Mouse (Mus musculus) regulatory T cell (primary cell): ENCODE data around the gene Ptgis.

ENCODE experiments used
- in situ Hi-C: fragments of 300-600 bp; cut with MboI, MseI; formaldehyde crosslinking; loops from one replicate; pipeline ENCODE4 v1.15.1; 2025; ENCODE audit warnings: high pct_unique_total_duplicates

The Ptgis gene

DNA sequence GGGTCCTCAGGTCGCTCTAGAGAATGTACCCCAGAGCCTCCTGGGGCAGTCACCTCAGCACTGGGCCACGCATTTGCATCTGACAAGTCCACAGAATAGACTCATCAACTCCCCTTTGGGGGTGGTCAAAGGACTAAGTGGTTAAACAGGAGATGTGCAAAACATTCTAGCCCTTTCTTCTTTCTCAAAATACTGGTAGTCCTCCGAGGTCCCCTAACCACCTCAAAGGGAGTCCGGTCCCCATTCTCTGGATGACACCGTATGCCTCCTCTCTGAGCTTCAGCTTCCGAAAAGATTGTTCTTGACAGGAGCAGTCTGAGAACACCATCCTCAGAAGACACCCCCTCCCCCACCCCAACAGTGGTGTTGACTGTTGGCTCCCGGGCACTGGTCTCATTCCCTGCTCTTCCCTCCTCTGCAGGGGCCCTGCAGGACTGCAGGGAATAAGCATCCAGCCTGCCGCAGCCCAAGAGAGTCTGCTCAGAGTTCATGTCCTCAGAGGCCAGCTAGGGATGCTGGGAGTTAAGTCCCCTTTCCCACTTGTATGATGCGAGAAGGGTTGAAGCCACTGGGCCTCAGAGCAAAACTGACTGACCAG is 84.2 kb downstream of the Ptgis start:
- in situ Hi-C loops = no loop called here

DNA sequence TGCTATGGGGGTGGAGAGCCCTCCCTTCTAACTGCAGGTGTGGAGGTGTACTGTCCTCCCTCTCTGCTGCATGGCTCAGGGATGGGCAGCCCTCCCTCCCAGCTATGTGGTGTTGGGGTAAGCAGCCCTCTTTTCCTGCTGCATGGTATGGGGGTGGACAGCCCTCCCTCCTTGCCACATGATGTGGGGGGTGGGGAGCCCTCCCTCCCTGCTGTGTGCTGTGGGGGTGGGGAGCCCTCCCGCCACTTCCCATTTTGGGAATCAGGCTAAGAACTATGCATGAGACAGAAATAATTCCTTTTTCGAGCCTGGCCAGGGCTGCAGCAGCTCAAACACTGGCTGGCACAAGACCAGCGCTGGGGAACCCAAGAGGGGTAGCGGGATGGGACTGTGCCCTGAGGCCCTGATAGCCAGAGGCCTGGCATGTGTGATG is 84.8 kb downstream of the Ptgis start:
- in situ Hi-C loops = no loop called here

DNA sequence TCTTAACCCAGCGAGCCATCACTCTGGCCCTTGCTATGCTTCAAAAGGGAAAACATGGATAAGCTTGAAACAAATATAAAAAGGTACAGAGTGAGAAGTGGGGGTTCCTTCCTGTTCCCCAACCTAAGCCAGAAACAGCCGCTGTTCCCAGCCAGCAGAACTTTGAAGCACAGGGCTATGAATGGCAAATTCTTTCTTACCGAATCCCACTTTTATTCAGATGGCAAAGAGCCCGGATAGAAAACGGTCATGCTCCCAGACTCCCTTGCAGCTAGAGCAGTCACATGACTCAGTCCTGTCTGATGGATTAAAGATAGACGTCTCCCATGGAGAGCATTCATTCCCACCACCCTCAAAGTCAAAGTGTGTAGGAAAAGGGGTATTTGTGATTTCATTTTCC is 89.5 kb downstream of the Ptgis start:
- in situ Hi-C loops = no loop called here

DNA sequence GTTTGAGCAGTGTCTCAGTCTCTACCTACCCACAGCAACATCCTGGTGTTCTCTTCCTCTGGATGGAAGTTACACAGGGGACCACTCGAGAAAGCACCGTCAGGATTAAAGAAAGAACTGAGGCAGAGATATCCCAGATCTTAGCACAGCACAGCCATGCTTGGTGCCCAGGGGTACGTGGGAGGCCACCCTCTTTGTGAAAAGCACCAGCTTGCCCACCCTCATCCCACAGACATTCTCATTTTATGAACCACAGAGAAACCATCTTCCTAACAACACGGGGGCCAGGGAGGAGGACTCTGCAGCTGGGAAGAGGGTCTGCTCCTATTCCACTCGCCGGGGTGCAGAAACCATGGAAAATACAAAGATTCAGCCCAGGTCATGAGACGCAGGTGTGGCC is 90.3 kb downstream of the Ptgis start:
- in situ Hi-C loops = no loop called here

DNA sequence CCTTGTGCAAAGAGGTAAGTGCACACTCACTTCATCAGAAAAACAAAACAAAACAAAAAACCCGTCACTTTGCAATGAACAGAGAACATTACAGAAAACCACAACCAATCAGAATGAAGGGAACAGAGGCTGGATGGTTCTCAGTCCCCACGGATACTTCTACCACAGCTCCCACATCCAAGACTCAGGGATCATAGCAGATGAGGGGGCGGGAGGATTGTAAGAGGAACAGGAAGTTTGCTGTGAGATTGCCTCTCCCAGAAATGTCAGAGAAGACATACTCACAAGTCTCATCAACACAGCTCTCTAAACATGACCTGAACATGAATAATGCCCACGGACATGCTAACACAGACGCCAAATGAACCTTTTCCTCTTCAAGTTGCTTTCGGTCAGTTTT is 91.4 kb downstream of the Ptgis start:
- in situ Hi-C loops = no loop called here

DNA sequence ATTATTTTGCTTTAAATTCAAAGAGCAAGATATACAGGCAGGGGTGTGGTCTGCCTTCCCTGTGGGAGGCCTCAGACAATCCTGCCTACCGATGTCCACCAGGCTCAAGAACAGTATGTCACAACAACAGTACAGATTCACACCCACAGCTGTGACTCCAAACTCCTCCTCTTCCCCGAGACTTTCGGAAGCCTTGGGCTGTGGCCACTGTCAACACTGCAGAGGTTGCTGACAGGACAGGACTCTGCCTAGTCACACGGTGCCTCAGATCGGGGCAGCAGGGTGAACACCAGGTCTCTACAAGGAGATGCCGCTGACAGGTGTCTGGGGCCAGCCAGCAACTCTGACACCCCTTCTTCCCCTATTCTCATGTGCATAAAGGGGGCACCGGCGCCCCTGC is 92.7 kb downstream of the Ptgis start:
- in situ Hi-C loops = no loop called here

DNA sequence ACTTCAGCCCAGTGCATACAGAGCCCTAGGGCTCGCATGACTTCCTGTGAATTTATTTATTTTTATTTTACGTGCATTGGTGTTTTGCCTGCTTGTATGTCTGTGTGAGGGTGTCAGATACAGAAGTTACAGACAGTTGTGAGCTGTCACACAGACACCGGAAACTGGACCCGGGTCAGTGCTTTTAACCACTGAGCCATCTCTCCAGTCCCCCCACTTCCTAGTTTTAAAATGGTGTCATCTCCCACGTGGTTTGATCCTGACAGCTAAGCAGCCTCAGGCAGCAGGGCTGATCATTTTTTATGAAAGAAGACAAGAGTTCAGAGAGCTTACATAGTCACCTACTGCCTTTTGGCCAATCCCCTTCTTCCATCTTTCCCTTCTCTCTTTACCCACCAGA is 94.5 kb downstream of the Ptgis start:
- in situ Hi-C loops = no loop called here

DNA sequence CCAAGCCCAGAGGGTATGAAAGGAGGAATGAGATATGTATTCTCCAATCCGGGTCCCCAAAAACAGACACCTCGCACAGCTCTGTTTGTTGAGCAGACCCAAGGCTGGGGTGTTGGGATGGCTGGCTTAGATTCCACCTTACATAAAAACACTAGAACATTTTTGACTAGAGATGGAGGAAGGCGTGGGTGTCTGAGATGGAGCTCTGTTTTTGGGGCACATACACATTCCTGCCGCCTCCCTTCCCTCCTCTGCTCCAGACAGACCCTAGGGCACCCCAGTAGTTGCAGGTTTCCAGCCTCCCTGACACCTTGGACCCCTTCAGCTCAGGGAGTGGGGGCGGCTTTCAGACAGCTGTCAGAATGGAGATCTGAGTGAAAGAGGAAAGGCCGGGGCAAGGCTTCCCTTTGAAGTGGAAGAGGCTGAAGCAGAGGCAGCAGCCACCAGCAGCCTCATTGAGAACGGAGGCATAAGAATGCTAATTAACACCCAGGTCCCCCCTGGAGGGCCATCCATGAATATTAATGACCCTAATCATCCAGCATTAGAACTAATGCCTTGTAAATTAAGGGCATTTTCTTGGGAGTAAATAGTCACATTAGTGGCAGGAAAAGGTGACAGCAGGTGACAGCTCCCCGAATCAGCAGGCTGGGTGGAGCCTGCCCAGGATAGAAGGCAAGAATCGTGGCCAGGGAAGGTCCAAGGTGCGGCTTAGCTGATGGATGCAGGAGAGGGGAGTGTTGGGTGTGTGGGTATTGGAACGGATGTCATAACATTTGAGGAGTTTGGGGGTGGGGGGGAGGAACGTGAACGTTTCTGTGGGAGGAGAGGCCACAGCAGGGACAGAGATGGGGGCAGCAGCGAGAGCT is 95.7 kb downstream of the Ptgis start:
- in situ Hi-C loops = no loop called here

DNA sequence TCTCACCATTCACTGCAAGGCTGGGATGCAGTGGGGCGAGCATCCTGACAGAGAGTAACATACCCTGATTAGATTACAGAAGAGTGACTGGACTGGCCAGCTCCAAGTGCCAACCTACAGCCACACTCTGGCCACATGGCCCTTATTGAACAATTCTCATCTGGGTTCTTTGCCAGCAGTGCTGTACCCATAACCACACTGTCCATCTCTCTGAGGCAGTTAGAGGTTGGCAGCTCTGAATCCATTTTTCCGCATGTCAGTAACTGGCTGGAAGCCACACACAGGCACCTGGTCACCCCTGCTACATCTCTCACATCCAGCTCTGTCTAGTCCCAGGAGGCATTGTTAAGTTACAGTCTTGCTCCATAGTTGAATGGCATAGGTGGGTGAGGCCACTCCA is 96.5 kb downstream of the Ptgis start:
- in situ Hi-C loops = no loop called here

DNA sequence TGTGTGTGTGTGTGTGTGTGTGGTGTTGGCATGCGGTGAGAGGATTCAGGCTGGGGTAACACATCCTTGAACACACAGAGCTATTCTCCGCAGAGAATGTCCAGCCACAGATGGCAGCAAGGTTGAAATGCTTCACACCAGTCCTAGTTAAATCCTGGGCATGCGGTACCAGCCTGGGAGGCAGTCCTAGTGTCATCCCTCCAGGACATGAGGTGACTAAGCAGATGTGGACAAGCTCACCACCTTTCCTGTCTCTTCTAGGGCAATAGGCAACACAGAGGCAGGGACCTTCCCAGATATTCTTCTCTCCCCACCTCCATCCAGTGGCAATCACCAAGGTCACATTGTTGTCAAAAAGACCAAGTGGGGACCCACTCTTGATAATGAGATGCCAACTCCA is 98.1 kb downstream of the Ptgis start:
- in situ Hi-C loops = no loop called here

DNA sequence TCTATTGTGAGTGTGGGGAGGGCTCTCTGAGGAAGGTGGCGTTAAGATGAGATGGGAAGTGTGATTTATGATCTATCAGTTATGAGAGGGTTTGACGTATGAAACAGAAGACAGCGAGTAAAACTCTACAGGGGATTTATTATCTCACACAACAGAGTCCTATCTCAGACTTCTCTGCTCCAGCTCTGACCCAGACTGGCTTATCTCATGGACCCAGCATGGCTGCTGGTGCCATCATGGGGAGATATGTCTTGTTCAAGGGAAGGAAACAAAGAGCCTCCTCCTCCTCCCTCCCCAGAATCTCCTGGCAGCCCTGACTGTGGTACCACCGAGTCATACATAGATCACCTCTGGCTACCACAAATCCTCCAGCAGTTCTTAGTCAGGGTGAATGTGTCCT is 98.6 kb downstream of the Ptgis start:
- in situ Hi-C loops = no loop called here
